Mouse (Mus musculus): ENCODE data around the gene Sorbs2.

Sorbs2 gene

GRCm38 (mm10) chr8:45507634-45508321 lies at the start of gene Sorbs2:
TSS of gene Sorbs2 (plus strand) at chr8:45507788.
- DNase-seq (ENCODE audit: low read depth): no peak

GRCm38 (mm10) chr8:45457874-45458273 lies 49.7 kb upstream of the Sorbs2 start:
- no peak for DNase-seq (ENCODE audit: low read depth)

GRCm38 (mm10) chr8:45469006-45469405 lies 38.6 kb upstream of the Sorbs2 start:
- DNase-seq (ENCODE audit: low read depth): no peak

GRCm38 (mm10) chr8:45469507-45470178 lies 37.9 kb upstream of the Sorbs2 start:
- DNase-seq (ENCODE audit: low read depth): no peak

GRCm38 (mm10) chr8:45480886-45481285 lies 26.7 kb upstream of the Sorbs2 start:
- no peak for DNase-seq (ENCODE audit: low read depth)

DNA sequence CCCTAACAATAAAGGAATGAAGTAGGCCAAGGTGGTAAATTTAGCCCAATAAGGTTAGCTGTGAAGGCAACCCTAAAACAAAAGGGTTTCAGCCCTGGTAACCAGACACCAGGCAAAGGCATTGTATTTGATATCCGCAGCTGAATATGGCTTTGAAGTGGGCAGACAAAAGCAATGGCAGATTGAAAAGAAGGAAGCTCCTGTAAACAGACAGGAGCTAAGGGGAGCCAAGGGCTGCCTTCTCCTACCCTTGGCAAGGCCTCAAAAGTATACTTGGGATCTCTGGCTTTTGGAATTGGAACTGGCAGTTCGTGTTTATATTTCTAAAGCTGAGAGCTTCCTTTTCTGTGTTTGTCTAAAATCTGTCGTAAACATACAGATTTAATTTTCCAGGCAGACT lies 21.3 kb upstream of the Sorbs2 start:
- no peak for DNase-seq (ENCODE audit: low read depth)

- no peak for DNase-seq (ENCODE audit: low read depth)
These were observed 3.6 kb upstream of the Sorbs2 start for GRCm38 (mm10) chr8:45503971-45504370.

GRCm38 (mm10) chr8:45506376-45506775 lies 1.2 kb upstream of the Sorbs2 start:
- no peak for DNase-seq (ENCODE audit: low read depth)

GRCm38 (mm10) chr8:45507277-45507633 lies 333 bp upstream of the Sorbs2 start:
- DNase-seq (ENCODE audit: low read depth): no peak

DNA sequence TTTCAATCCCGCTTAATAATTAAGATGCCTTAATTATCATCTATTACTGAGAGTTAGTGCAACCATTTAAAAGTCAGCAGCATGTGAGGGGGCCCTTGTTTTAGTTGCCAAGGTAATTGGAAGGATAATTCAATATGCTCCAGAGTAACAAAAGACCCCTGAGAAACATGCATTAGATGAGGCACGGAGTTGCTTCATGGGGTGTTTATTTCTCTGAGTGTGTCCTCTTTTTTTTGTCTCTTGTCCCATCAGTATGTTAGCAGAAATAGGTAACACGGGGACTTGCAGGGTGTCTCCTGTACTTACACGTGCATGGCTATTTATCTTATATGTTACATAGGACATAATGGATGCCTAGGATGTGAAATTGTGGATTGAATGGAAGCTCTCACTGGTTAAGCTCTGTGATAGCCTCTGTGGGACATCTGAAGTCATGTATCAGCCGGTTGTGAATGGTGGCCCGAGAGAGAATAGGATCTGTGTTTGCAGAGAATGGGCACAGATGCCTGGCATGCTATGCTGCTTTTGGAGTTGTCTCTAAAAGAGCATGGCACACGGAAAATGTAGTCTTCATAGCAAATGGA lies 1.0 kb downstream of the Sorbs2 start:
- no peak for DNase-seq (ENCODE audit: low read depth)

GRCm38 (mm10) chr8:45512369-45512768 lies 4.8 kb downstream of the Sorbs2 start:
- DNase-seq (ENCODE audit: low read depth): no peak

- DNase-seq (ENCODE audit: low read depth): no peak
These were observed 14.0 kb downstream of the Sorbs2 start for GRCm38 (mm10) chr8:45521595-45521994.

GRCm38 (mm10) chr8:45527708-45528107 lies 20.1 kb downstream of the Sorbs2 start:
- peak; percentile 51 for DNase-seq (ENCODE audit: low read depth)

DNA sequence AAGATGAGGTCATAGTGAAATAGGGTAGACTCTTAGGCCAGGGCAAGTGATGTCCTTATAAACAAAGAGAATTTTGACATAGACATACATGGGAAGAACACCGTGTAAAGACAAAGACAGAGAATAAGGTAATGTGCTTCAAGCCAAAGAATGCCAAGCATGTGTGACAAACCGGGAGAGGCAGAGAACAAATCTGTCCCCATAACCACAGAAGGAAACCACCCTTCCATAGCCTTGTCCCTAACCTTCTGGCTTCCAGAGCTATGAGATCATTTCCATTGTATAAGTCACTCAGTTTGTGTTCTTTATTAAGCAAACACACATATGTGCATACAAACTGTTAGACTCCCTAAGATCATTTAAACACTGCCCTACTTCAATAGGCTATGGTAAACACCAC lies 21.3 kb downstream of the Sorbs2 start:
- no peak for DNase-seq (ENCODE audit: low read depth)

DNA sequence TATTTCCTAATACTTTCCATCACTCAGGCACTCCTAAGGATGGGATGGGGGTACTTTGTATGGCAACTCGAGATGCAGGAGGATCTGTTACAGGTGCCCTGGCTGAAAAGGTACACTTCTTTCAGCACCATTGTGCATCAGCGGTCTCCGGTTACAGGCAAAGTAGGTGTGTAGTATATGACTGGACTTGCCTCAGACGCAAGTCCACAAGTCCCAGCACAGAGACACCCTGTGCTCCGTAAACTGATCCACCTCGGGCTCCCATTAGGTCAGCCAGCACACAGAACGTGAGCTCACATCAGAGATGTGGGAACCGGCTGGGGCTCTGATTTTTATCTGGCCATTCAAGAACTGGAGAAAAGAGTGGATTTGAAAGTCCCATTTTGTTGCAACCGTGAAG lies 29.0 kb downstream of the Sorbs2 start:
- no peak for DNase-seq (ENCODE audit: low read depth)

DNA sequence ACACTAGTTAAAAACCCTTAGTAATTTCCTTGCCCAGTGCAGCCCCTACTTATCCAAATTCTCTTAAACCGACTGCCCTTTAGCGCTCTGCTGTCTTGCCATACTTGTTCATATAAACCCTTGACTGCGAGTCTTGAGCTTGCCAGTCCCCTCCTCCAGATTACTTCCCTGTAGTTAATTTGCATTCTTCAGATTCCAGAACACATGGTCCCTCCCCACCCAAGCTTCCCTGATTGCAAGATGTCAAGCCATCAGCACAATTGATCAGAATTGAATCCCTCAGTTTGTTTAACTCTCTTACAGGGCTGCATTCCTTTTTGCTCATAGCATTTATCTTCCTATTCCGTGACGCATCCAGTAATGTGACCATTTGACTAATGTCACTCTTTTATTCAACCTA lies 32.9 kb downstream of the Sorbs2 start:
- no peak for DNase-seq (ENCODE audit: low read depth)

GRCm38 (mm10) chr8:45552175-45552574 lies 44.6 kb downstream of the Sorbs2 start:
- no peak for DNase-seq (ENCODE audit: low read depth)

DNA sequence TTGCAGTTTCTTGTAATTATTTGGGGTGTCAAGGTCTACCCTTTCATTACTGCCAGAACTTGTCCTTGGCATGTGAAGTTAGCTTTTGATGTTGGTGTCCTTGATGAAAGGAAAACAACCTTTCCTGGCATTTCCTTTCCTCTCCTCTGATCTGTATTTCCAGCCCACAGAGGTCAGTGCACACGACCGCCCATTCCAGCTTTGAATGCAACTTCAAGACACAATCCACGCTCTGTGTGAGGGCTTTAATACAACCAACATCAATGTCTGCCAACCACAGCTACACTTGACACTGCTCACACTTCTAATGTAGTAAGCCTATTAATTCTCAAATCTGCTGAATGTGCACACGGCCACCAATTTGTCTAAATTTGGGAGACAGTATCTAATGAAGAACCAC lies 47.0 kb downstream of the Sorbs2 start:
- no peak for DNase-seq (ENCODE audit: low read depth)

DNA sequence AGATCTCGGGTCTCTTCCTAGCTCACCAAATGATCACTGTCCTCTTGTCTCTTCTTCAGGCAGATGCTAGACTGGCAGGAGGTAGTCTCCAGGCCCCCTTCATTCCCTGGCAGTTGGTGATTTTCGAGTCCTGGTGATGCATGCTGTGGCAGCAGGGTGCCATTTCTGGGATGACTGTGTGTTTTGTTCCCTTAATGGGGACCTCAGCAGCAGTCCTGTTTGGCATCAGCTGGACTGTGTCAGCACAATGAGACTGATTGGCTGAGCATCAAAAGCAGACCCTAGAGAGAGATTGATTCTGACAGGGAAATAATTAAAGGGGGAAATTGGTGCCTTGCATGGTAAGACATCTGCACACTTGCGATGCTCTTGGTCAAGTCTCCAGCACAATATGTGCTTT lies 50.3 kb downstream of the Sorbs2 start:
- no peak for DNase-seq (ENCODE audit: low read depth)

- no peak for DNase-seq (ENCODE audit: low read depth)
These were observed 50.8 kb downstream of the Sorbs2 start for GRCm38 (mm10) chr8:45558426-45558825.

DNA sequence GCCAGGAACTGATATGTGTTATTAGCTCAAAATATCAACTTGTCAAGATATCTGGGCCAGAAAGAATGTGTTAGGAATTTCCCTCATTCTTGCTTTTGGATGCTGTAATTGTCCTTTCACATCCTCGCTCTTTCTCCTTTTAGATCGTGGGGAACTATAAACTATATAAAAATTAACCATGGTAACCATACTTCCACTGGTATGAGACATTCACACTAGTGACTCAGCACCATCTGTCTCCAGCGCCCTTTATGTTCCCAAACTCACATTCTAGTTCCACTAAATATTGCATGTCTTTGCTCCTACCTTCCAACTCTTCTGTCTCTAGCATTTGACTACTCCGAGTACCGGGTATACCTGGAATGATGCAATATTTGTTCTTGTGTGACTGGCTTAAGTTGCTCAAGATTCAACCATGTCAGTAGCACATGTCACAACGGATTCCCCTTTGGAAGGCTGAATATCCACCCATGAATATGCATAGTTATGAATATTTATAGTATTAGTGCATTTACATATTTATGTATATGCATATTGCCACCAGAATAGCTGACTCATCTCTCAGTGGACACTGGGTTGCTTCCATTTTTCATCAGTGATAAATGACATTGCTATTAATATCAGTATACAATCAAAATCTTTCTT lies 51.7 kb downstream of the Sorbs2 start:
- DNase-seq (ENCODE audit: low read depth): no peak

- no peak for DNase-seq (ENCODE audit: low read depth)
These were observed 57.6 kb downstream of the Sorbs2 start for GRCm38 (mm10) chr8:45565189-45565588.

DNA sequence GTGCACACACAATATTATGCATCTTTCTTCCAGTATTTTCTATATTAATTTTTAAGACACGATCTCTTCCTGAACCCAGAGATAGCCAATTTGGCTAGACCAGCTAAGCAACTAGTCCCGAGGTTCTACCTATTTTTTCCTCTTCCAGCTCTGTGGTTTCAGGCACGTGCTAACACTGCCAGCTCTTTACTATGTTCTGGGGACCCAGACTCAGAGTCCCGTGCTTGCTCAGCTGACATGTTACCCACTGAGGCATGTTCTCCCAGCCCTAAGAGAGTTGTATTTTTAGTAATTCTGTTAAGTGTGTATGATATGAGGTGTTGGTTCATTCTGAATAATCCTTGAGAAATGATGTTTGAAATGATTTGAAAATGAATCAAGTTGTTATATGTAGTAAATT lies 62.5 kb downstream of the Sorbs2 start:
- no peak for DNase-seq (ENCODE audit: low read depth)
